Comparison of ENCODE assay signal across 8 mouse cellular contexts in genomic region chr5:121948302-121949049, GRCm38 (mm10).
A peak's percentile ranks its signal among the peaks of the same experiment; 100 is the strongest.
DNase-seq lines count a peak whose midpoint lies in the region; ATAC-seq lines count a peak whose summit lies in the region.

No protein-coding gene starts in this region.

- no peak for ATAC-seq in liver, embryonic 15.5 days (ENCODE audit: insufficient read depth)

- H3K4me1 ChIP-seq in liver, embryonic 15.5 days (replicated peaks), result peaks cover 23% of the 10 kb centered on the region; the same call in 1 of the 2 replicates

- DNase-seq in heart, adult 18-20 months, result peak; percentile 22 to 46
- DNase-seq in heart, adult 8-10 months (ENCODE audit: low spot score), result no peak
- DNase-seq in cerebellum, postnatal 10 days, result peak; percentile 91 to 95
- DNase-seq in gastrocnemius, postnatal 10 days, result peak; percentile 51
- DNase-seq in kidney, adult 11 months, result peak; percentile 15
- peak; percentile 87 for DNase-seq in retina, embryonic 14.5 days (ENCODE audit: low spot score)
- no peak for DNase-seq in urinary bladder, postnatal 25 days (ENCODE audit: low spot score)

- H3K4me2 ChIP-seq in liver, embryonic 15.5 days, result peak overlapping the region; percentile 48

- peaks cover 33% of the 10 kb centered on the region for H3K27me3 ChIP-seq in liver, embryonic 15.5 days

- no peaks in the 10 kb centered on the region for H3K36me3 ChIP-seq in liver, embryonic 15.5 days (replicated peaks)

- H3K4me3 ChIP-seq in liver, embryonic 15.5 days (replicated peaks), result no peak overlapping the region; the same call in 1 of the 2 replicates

- H3K9me3 ChIP-seq in liver, embryonic 15.5 days (replicated peaks), result no peaks in the 10 kb centered on the region

- no peak overlapping the region for H3K27ac ChIP-seq in liver, embryonic 15.5 days (replicated peaks)

- no peak overlapping the region for H3K9ac ChIP-seq in liver, embryonic 15.5 days

- 10% methylated on average over 44 of the region's 44 CpGs for WGBS in liver, embryonic 15.5 days (ENCODE audit: insufficient replicate concordance)

Comparison
In these comparisons a context has a peak if more than half of its experiments do, and no peak if none do; other contexts are left out.
1. DNase-seq: peak in heart, adult 18-20 months (2 of 2), cerebellum, postnatal 10 days (2 of 2), gastrocnemius, postnatal 10 days (single experiment), kidney, adult 11 months (single experiment) and retina, embryonic 14.5 days (single experiment); none in heart, adult 8-10 months (single experiment) and urinary bladder, postnatal 25 days (single experiment).